Mouse (Mus musculus) kidney, adult 11 months (tissue): Measurements from ENCODE around the gene Myh3.

ENCODE experiments used
- DNase-seq: peaks from one replicate; pipeline ENCODE4 v3.0.0; 2022

Myh3 gene

GRCm38 (mm10) chr11:67145482-67146408 is 67.6 kb downstream of the Myh3 start:
- DNase-seq = no peak

GRCm38 (mm10) chr11:67146409-67147282 is 68.5 kb downstream of the Myh3 start:
- DNase-seq = no peak

- no peak for DNase-seq
These were observed 69.3 kb downstream of the Myh3 start for GRCm38 (mm10) chr11:67147283-67147921.

GRCm38 (mm10) chr11:67148286-67149012 is 70.3 kb downstream of the Myh3 start:
- DNase-seq = no peak

GRCm38 (mm10) chr11:67150237-67150636 is 72.1 kb downstream of the Myh3 start:
- no peak for DNase-seq

- DNase-seq = no peak
These were observed 73.1 kb downstream of the Myh3 start for GRCm38 (mm10) chr11:67151159-67151558.
